Mouse (Mus musculus): ENCODE measurements at regions not wholly inside any gene's neighbourhood (a gene's known extent, or its start where the extent isn't known, plus 50 kb on each side); places are given as distances from the start of the nearest gene placed in this dataset.

- TF ChIP-seq CTCF (IDR thresholded peaks at IDR 0.05; ENCODE audit: low read depth) (no peak), EP300 (IDR thresholded peaks at IDR 0.05; ENCODE audit: low read depth) (no peak)
Measured at GRCm38 (mm10) chr6:127337398-127337871, 109.2 kb upstream of the Parp11 start.

Measured in liver, postnatal 0 days (tissue).